Mouse (Mus musculus): ENCODE data around the gene Neb. TPM values are rescaled to one million over a fixed set of nuclear protein-coding genes. Genes with fewer than 3 reads are reported as not detected.

The Neb gene
- polyA plus RNA-seq, 1 experiment from 2014 or later: 109 TPM

Small RNAs within 50 kb of the gene (microRNA-seq; reads per million reads assigned to microRNA genes)
- not detected for gene Gm22095 (ENCODE audit: borderline number of aligned reads)

Other genes starting within 250 kb of the Neb start
- gene Arl5a, start 46.4 kb upstream of the Neb start, polyA plus RNA-seq (2015; fragmentation: Nextera tagmentation; extraction: Ambion mirVana): 39.6 and 39.8 TPM in 2 replicates